In the genomic region with DNA sequence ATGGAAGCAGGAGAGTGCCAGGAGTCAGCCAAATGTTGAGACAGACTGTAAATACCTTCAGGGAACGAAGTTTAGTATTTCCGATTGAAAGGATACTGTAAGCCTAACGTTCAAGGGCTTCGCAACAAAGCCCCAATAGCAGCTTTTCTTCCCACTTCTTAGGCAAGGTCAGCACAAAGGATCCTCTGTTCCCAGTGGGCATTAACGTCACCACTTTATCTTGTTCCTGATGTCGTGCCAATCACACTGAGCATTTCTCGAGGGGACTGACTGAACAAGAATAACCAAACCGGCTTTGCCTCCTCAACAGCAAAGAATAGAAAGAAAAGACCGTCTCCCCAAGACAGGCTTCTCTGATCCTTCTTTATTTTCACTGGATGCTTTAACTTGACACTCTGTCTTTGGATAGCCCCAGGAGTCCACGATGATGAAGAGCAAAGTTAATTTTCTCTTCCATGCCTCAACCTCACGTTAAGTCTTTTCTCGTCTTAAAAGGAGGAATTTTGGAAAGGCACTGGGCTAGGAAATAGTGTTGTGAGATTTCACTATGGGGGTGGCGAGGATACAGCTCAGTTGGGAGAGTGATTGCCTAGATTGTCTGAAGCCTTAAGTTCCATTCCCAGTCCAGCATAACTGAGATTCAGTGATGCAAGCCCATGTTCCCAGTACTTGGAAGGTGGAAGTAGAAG, we compare ENCODE assay signal across 14 mouse cellular contexts. TPM values are rescaled to one million over a fixed set of nuclear protein-coding genes. Genes with fewer than 3 reads are reported as not detected.
A peak's percentile ranks its signal among the peaks of the same experiment; 100 is the strongest.
DNase-seq lines count a peak whose midpoint lies in the region; ATAC-seq and TF ChIP-seq lines count a peak whose summit lies in the region.
"Had no signal": no experiment of that assay in that cellular context is flagged by ENCODE, and none has a peak within 500 bp of the region (broad histone marks: within the 10 kb centered on the region; RNA-seq: fewer than 3 reads in every experiment).

No protein-coding gene starts in this region.

- no peak overlapping the region for H3K4me3 ChIP-seq in heart, embryonic 10.5 days
- no peak overlapping the region for H3K4me3 ChIP-seq in heart, postnatal 0 days (ENCODE audit: low read depth, low read length)
- no peak overlapping the region for H3K4me3 ChIP-seq in midbrain, embryonic 13.5 days (replicated peaks)
- H3K4me3 ChIP-seq: erythroblast, embryonic 14.5 days; heart, embryonic 15.5 days; limb, embryonic 10.5 days had no signal

- H3K27me3 ChIP-seq in heart, embryonic 10.5 days (ENCODE audit: insufficient read depth, poor library complexity, severe bottlenecking): no peaks in the 10 kb centered on the region
- no peaks in the 10 kb centered on the region for H3K27me3 ChIP-seq in heart, postnatal 0 days (ENCODE audit: control insufficient read depth, insufficient read depth, low read length)
- 0 out of 2 replicates have a peak, but pooled peaks cover 9% of the 10 kb centered on the region for H3K27me3 ChIP-seq in midbrain, embryonic 13.5 days
- H3K27me3 ChIP-seq: heart, embryonic 15.5 days had no signal

- H3K4me1 ChIP-seq in heart, embryonic 10.5 days: no peaks in the 10 kb centered on the region
- H3K4me1 ChIP-seq in heart, postnatal 0 days (ENCODE audit: control insufficient read depth, insufficient read depth): no peaks in the 10 kb centered on the region
- peaks cover 18% of the 10 kb centered on the region for H3K4me1 ChIP-seq in midbrain, embryonic 13.5 days (replicated peaks)
- H3K4me1 ChIP-seq: heart, embryonic 15.5 days had no signal

- TF ChIP-seq CTCF in heart, postnatal 0 days (IDR thresholded peaks at IDR 0.05; ENCODE audit: low read depth): no peak

- H3K27ac ChIP-seq in heart, embryonic 10.5 days: no peak overlapping the region
- no peak overlapping the region for H3K27ac ChIP-seq in heart, postnatal 0 days (ENCODE audit: low read depth)
- H3K27ac ChIP-seq in midbrain, embryonic 13.5 days: peak overlapping the region; percentile 27
- H3K27ac ChIP-seq: heart, embryonic 15.5 days; limb, embryonic 10.5 days; macrophage had no signal

- H3K9ac ChIP-seq in heart, postnatal 0 days (replicated peaks; ENCODE audit: low read depth, low read length): no peak overlapping the region
- no peak overlapping the region for H3K9ac ChIP-seq in midbrain, embryonic 13.5 days (replicated peaks)
- H3K9ac ChIP-seq: heart, embryonic 15.5 days had no signal

- DNase-seq in heart, adult 18-20 months: peak; percentile 27 to 45
- no peak for DNase-seq in heart, embryonic 10.5 days (ENCODE audit: low spot score)
- DNase-seq in embryo, embryonic 10.5 days (ENCODE audit: low spot score): peak; percentile 51
- peak; percentile 36 for DNase-seq in heart, postnatal 0 days (ENCODE audit: low spot score)
- DNase-seq in thymus, postnatal 4 days: no peak
- DNase-seq in cerebellum, adult 18-20 months: no peak
- DNase-seq: kidney, postnatal 25 days; thymus, adult 18-20 months had no signal

- no peak overlapping the region for H3K4me2 ChIP-seq in heart, postnatal 0 days (ENCODE audit: low read depth, low read length)
- no peak overlapping the region for H3K4me2 ChIP-seq in midbrain, embryonic 13.5 days (replicated peaks)
- H3K4me2 ChIP-seq: heart, embryonic 15.5 days had no signal

- H3K9me3 ChIP-seq in heart, embryonic 10.5 days: no peaks in the 10 kb centered on the region
- H3K9me3 ChIP-seq in heart, postnatal 0 days (replicated peaks; ENCODE audit: control insufficient read depth, low read length): no peaks in the 10 kb centered on the region
- no peaks in the 10 kb centered on the region for H3K9me3 ChIP-seq in midbrain, embryonic 13.5 days
- H3K9me3 ChIP-seq: heart, embryonic 15.5 days; limb, embryonic 10.5 days had no signal

- H3K36me3 ChIP-seq in heart, embryonic 10.5 days: no peaks in the 10 kb centered on the region
- H3K36me3 ChIP-seq in heart, postnatal 0 days (replicated peaks; ENCODE audit: control insufficient read depth, insufficient read depth, low read length): no peaks in the 10 kb centered on the region
- no peaks in the 10 kb centered on the region for H3K36me3 ChIP-seq in midbrain, embryonic 13.5 days
- H3K36me3 ChIP-seq: heart, embryonic 15.5 days; limb, embryonic 10.5 days had no signal

- WGBS in heart, embryonic 10.5 days: 50% methylated on average over 13 of the region's 13 CpGs
- WGBS in heart, postnatal 0 days: 52% methylated on average over 13 of the region's 13 CpGs
- WGBS in midbrain, embryonic 13.5 days: 12% methylated on average over 13 of the region's 13 CpGs

- ATAC-seq in heart, postnatal 0 days (ENCODE audit: insufficient read depth, low read depth): no peak
- peak; percentile 88 for ATAC-seq in midbrain, embryonic 13.5 days
- ATAC-seq in monocyte, adult 5-6 weeks (replicated peaks; ENCODE audit: insufficient number of reproducible peaks, low FRiP score, low TSS enrichment, poor library complexity, severe bottlenecking): no peak

- no peak for TF ChIP-seq EP300 in heart, postnatal 0 days (IDR thresholded peaks at IDR 0.05; ENCODE audit: low read depth)

RNA-seq across cellular contexts. Expression of a gene that starts 57.5 kb away (rescaled TPM):
- 10 to 100 TPM in 1 of 2 experiments, 1 to 10 TPM in 1; 8.9 to 14.7 TPM for total RNA-seq in heart, adult 18-20 months (2021)
- 1.2 and 1.7 TPM in 2 replicates for polyA plus RNA-seq in heart, embryonic 10.5 days (2016; fragmentation: Nextera tagmentation; extraction: Ambion mirVana)
- total RNA-seq in heart, postnatal 0 days (2014; rRNA removed; ENCODE audit: low replicate concordance): 12.8 and 15.7 TPM in 2 replicates
- polyA plus RNA-seq in heart, postnatal 0 days (2015; fragmentation: Nextera tagmentation; extraction: Ambion mirVana): 0.99 and 1.0 TPM in 2 replicates
- polyA plus RNA-seq in midbrain, embryonic 13.5 days (2015; fragmentation: Nextera tagmentation; extraction: Ambion mirVana): 13.6 and 15.4 TPM in 2 replicates
- 403 to 572 TPM (median 502 TPM) in 3 replicates for total RNA-seq in monocyte, adult 5-6 weeks (2017)
- polyA plus RNA-seq: erythroblast, embryonic 14.5 days had no signal

Comparison
In these comparisons a context has a peak if more than half of its experiments do, and no peak if none do; other contexts are left out.
1. DNase-seq: peak in heart, adult 18-20 months (2 of 2), embryo, embryonic 10.5 days (single experiment) and heart, postnatal 0 days (single experiment); none in heart, embryonic 10.5 days (single experiment), thymus, postnatal 4 days (single experiment) and cerebellum, adult 18-20 months (0 of 2).
2. RNA of a gene that starts 57.5 kb away (total RNA-seq): 403 to 572 TPM in monocyte, adult 5-6 weeks; 12.8 to 15.7 TPM in heart, postnatal 0 days and 8.9 to 14.7 TPM in heart, adult 18-20 months; every median in the first group is over 10 times any median in the second.